Mouse (Mus musculus): ENCODE measurements at regions not wholly inside any gene's neighbourhood (a gene's known extent, or its start where the extent isn't known, plus 50 kb on each side); places are given as distances from the start of the nearest gene placed in this dataset.

DNA sequence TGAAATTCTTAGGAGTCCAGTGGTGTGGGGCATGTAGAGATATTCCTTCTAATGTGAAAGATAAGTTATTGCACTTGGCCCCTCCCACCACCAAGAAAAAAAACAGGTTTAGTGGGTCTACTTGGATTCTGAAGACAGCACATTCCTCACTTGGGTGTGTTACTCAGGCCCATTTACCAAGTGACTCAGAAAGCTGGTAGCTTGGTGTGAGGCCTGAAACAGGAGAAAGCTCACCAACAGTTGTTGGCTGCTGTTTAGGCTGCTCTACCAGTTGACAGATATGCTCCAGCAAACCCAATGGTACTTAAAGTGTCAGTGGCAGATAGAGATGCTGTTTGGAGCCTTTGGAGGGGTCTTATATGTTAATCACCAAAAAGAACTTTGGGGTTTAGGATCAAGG lies 207.8 kb upstream of the Gm11042 start:
- DNase-seq (ENCODE audit: low read depth, low spot score) = no peak

DNA sequence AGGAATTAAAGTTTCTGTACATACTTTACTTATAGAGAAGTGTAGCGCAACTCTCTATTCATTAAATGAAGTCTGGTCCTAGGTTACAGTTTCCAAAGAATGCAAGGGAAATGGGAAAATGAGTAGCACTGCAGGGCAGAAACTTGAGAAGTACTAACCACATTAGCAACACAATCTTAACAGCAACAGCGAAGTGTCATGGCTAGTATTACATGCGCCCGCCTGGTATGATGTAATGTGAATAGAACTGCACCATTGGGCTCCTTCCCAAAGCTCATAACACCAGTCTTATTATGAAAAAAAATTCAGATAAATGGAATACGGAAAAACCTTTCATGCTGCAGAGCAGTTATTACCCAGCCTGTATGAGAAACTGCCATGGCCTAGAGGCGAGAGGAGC lies 201.8 kb upstream of the Gm11042 start:
- DNase-seq (ENCODE audit: low read depth, low spot score) = no peak

DNA sequence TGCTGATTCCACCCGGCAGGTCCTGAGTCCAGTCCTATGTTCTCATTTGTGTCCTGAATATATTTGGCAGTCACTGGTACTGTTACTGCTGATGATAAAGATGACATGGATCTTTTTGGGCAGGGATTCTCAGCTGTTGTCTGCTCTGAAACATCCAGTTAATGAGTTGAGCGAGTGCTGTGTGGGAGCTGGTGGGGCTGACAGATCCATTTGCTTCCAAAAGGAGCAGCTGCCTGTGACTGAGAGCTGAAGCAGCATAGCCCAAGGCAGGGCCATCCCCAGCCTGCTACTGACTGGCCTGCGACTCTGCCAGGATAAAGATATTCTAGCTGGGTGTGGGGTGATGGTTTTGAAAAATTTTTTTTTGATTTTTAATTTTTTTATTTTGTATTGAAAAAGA lies 200.3 kb upstream of the Gm11042 start:
- peak; percentile 26 for DNase-seq (ENCODE audit: low read depth, low spot score)

DNA sequence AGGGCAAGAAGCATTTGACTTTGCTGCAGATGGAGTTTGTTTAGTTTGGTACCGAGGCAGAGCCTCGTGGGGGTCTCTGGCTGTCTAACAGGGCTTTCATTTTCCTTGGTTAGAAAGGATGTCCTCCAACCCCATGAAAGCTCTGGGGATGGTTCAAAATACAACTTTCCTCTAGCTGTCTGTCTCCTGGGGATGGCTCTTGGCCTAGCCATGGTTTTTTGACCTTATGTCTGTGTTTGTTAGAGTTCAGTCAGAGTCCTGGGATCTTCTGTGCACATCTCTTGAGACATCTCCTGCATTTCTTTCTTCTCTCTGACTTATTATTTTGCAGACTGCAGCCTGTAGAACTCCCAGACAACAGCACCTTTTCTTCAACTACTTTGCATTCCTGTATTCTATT lies 186.6 kb upstream of the Gm11042 start:
- DNase-seq (ENCODE audit: low read depth, low spot score) = no peak

DNA sequence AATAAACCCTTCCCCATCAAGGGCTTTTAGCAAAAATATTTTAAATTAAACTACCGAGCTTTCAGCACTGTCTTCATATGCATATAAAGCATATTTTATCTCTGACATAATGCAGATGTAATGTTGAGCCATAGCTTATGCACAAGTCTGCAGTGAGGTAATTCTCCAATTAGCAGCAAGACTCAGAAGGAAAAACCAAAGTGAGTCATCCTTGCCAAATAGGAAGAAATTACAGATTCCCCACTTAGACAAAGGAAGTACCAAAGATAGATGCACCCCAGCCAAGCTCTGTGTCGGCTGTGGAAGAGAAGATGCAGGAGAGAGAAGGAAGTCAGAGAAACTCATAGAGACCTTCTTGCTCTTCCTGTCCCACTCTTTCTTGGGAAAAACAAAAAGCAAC lies 161.4 kb upstream of the Gm11042 start:
- DNase-seq (ENCODE audit: low read depth, low spot score) = no peak

DNA sequence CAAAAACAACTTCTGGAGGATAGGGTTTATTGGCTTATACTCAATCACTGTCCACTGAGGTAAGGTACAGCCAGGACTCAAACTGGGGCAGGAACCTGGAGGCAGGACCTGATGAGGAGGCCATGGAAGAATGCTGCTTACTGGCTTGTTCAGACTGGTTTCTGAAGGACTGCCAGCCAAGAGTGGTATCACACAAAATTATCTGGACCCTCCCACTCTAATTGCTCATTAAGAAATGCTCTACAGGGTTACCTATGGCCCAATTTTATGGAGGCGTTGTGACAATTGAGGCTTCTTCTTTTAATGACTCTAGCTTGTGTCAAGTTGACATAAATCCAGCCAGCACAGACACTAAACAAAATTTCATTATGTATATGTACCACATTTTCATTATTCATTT lies 158.5 kb upstream of the Gm11042 start:
- no peak for DNase-seq (ENCODE audit: low read depth, low spot score)

DNA sequence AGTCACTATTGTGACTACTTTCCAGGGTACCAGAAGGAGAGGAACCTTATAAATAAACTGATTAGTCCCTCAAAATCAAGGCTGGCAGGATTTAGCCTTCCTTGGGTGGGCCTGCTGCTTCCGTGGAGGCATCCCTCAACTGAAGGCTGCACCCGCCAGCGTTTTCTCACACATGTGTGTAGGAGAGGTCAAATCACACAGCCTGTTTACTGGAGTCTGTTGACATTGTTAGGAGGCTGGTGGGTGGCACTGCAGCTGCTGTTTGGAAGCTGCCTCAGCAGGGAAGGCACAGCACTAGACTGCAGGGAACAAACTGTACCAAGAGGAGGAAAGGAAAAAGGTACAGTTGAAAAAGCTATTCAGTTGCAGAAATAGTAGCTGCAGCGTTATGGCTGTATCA lies 142.3 kb upstream of the Gm11042 start:
- no peak for DNase-seq (ENCODE audit: low read depth, low spot score)

DNA sequence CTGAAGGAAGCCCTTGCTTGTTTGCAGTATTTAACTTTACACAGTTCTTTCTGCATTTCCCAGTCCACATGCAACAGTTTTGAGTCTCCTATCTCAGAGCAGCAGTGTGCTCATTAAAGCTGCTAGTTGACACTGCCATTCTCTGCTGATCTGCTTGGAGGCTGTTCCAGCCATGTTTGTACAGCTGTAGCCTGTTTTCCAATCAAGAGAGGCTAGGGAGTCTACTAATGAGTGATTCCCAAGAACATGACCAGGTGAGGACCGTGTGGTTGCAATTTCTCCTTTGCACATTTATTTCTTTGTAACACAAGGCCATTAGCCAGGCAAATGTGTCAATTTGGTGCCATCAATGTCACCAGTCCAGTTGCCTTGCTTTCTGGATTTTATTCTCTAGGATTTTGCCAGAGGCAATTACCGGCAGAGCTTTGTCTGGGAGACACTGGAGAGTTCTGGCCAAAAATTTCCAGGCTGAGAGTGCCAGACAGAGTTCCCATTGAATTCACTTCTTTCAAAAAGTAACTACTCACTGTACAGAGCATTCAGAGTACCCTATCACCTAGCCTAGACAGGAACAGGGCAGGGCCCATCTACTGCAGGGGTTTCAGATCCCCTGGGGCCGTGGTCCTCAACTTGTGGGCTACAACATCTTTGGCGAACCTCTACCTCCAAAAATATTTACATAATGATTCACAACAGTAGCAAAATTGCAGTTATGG lies 136.3 kb upstream of the Gm11042 start:
- no peak for DNase-seq (ENCODE audit: low read depth, low spot score)

DNA sequence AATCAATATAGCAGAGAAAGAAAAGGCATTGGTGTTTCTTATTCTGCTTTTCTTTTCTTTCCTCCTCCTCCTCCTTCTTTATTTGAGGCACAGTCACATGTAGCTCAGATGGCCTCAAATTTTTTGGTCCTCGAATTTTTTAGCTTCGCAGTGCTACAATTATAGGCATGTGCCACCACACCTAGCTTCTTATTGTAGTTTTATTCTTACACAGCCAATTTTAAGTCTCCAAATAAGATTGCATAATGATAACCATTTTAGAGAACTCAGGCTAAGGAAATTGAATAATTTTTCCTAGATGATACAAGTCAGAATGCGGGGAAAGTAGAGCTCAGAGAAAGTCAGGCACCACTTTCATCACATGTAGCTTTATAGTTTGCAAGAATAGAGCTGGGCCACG lies 132.1 kb upstream of the Gm11042 start:
- no peak for DNase-seq (ENCODE audit: low read depth, low spot score)

DNA sequence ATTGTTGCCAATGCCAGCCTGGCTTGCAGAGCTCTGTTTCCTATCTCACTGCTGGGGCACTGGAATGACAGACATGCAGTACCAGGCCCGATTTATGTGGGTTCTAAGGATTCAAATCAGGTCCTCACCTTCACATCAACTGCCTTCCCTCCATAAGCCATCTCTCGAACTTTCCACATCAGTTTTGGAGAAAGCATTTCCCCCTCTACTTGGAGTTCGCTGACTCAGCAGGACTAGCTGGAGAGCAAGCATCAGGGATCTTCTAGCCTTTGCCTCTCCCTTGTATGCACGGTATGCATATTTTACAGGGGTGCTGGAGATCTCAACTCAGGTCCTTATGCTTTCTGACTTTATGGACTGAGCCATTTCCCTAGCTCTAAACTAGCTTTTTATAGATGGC lies 118.7 kb upstream of the Gm11042 start:
- DNase-seq (ENCODE audit: low read depth, low spot score) = no peak

DNA sequence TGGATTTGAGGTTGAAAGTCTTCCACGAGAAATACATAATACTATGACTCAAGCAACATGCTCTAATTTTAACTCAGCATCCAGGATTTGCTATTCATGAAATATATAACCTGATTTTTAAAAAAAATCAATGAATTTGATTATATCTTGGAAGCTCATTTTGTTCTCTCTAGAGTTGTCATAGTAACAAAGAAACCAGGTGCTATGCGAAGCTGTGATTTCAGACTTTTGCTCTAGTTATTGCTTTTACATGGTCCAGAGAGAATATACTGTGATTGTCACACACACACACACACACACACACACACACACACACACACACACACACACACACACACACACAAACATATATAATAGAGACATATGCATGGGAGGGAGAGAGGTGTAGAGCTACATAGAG lies 98.5 kb upstream of the Gm11042 start:
- no peak for DNase-seq (ENCODE audit: low read depth, low spot score)

DNA sequence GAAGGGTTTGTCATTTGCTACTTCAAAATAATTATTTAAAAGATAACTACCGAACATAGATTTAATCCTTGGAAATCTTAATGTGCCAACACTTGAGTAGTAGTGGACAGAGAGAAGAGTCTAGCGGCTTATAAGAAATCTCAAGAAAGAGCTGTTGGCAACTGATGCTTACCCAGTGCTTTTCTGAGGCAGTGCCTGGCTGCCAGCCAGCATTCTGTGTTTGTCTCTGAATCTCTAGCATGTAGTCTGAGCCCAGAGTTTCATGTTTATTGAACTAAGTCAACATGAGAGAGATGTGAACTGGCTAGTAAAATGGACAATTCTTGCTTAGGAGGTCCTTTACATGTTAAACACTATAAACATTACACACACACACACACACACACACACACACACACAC lies 94.3 kb upstream of the Gm11042 start:
- no peak for DNase-seq (ENCODE audit: low read depth, low spot score)

DNA sequence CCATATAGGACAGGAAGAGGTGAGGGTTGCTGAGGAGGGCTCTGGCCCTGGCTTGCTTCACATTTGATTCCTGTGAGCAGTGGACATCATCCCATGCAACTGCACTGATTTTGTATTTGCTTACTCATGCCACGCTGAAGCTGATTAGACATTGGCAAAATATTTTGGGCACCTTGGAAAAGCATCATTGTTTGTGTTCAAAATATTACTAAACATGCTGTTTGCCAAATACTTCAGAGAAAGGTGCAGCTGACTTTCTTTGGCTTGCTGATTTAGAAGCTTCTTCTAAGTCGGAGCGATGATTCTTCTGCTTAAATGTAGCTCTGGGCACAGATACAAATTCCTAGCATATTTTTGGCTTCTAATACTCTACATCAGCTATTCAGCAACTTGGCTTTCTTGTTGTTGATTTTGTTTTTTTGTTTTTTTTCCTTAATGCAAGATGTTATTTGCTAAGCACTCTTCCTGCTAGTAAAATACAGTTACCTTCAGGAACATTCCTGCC lies 91.4 kb upstream of the Gm11042 start:
- DNase-seq (ENCODE audit: low read depth, low spot score) = no peak

DNA sequence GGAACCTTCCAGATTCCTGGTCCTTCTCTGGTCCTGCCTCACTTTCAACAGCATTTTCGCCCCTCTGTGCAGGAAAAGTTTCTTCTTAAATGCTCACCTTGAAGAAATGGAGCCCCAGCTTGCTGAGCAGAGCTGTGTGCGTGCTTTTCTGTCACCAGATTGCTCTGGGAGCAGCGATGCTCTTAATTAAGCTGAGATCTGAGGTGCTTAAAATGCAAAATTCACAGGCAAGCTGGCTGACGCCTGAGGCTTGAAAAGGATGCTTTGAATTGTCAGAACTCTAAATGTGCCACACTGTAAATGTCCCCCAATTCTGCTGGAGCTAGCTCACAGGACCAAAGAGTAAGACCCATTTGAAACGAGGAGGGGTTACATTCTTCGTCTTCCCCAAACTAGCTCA lies 73.6 kb upstream of the Gm11042 start:
- no peak for DNase-seq (ENCODE audit: low read depth, low spot score)
